Mouse (Mus musculus) forebrain, embryonic 11.5 days (tissue): ENCODE measurements around the gene 2810459M11Rik. TPM values are rescaled to one million over a fixed set of nuclear protein-coding genes. Genes with fewer than 3 reads are reported as not detected.

Experiments used
- ATAC-seq: fragments of 200-750 bp; cut with Nextera tagmentation; replicated peaks from 2 replicates; pipeline ENCODE4 v1.8.0; 2017; ENCODE audit warnings: moderate TSS enrichment; ENCODE audit not compliant: low FRiP score
- DNase-seq: peaks from one replicate; pipeline ENCODE4 v3.0.0-alpha.2; 2017; ENCODE audit warnings: low spot score
- H3K27ac ChIP-seq: fragments of 300-500 bp; sonication (generic); 2 replicates; pipeline ENCODE4 v1.5.1; 2014; ENCODE audit warnings: low read depth, low read length
- H3K27me3 ChIP-seq: fragments of 300-500 bp; sonication (generic); 2 replicates; pipeline ENCODE4 v1.6.1; 2014; ENCODE audit warnings: mild to moderate bottlenecking, low read length, mixed read lengths; ENCODE audit not compliant: control insufficient read depth, insufficient read depth
- H3K36me3 ChIP-seq: fragments of 300-500 bp; sonication (generic); 2 replicates; pipeline ENCODE4 v1.6.1; 2014; ENCODE audit warnings: mild to moderate bottlenecking, low read length, moderate library complexity, mixed read lengths; ENCODE audit not compliant: control insufficient read depth, insufficient read depth
- H3K4me1 ChIP-seq: fragments of 300-500 bp; sonication (generic); replicated peaks from 2 replicates; pipeline ENCODE4 v1.6.1; 2014; ENCODE audit warnings: low read length, mixed read lengths; ENCODE audit not compliant: control insufficient read depth, insufficient read depth
- H3K4me2 ChIP-seq: fragments of 300-500 bp; sonication (generic); 2 replicates; pipeline ENCODE4 v1.6.1; 2014; ENCODE audit warnings: low read depth, mild to moderate bottlenecking, low read length, moderate library complexity, mixed read lengths; ENCODE audit not compliant: severe bottlenecking
- H3K4me3 ChIP-seq: fragments of 300-500 bp; sonication (generic); 2 replicates; pipeline ENCODE4 v1.5.1; 2014; ENCODE audit warnings: low read depth, low read length
- H3K9ac ChIP-seq: fragments of 300-500 bp; sonication (generic); 2 replicates; pipeline ENCODE4 v1.6.1; 2014; ENCODE audit warnings: low read length
- H3K9me3 ChIP-seq: fragments of 300-500 bp; sonication (generic); 2 replicates; pipeline ENCODE4 v1.6.1; 2016; ENCODE audit warnings: low read length, mixed read lengths; ENCODE audit not compliant: control insufficient read depth
- WGBS: fragments of 180-500 bp; shearing (Covaris S2); extraction: QIAGEN DNeasy Blood & Tissue Kit; methylation state at CpG from one replicate; pipeline ENCODE4 v1.1.7; 2014; 5-methylcytosine and 5-hydroxymethylcytosine counted together
- polyA plus RNA-seq: library from polyadenylated mRNA; unstranded; fragments of >200 nt; fragmentation: Nextera tagmentation; extraction: Ambion mirVana; gene quantifications from 2 replicates; pipeline ENCODE4 v1.2.1, GENCODE M21; 2014

The 2810459M11Rik gene
- polyA plus RNA-seq, 1 experiment from 2014 or later: 0.07 TPM

DNA sequence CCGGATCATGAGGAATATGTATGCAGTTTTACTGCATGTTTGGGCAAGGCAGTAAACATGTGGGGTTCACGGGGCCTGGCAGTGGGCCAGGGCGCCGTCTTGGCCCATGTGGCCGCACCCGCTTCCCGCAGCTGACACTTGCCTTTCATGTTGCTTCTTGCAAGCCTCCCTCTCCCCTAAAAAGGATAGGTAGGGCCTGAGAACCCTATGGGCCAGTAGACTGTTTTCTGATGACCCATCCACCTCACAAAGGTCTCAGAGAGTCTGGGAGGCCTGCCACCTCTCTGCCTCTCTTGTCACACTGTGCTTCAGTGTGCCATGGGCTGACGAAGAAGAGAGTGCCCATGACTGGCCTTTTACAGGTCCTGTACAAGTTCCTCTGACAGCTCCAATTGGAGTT, 29.1 kb upstream of the 2810459M11Rik start, which contains the start of gene Spata3:
Gene Spata3 (plus strand): TSS at position 301 of the 400 bp plus-strand sequence.
- H3K4me2 ChIP-seq: no peak within 1 kb of the TSS
- no peaks in the 10 kb centered on the region; the same call in 1 of the 2 replicates for H3K4me1 ChIP-seq
- 92% methylated on average over 8 of the region's 8 CpGs for WGBS
- peaks cover 14% of the 10 kb centered on the region for H3K27me3 ChIP-seq
- no peak within 1 kb of the TSS for H3K27ac ChIP-seq
- H3K9me3 ChIP-seq: no peaks in the 10 kb centered on the region
- DNase-seq: no peak
- no peak within 1 kb of the TSS for H3K9ac ChIP-seq
- H3K36me3 ChIP-seq: no peaks in the 10 kb centered on the region
- ATAC-seq: no peak
- no peak within 1 kb of the TSS for H3K4me3 ChIP-seq

DNA sequence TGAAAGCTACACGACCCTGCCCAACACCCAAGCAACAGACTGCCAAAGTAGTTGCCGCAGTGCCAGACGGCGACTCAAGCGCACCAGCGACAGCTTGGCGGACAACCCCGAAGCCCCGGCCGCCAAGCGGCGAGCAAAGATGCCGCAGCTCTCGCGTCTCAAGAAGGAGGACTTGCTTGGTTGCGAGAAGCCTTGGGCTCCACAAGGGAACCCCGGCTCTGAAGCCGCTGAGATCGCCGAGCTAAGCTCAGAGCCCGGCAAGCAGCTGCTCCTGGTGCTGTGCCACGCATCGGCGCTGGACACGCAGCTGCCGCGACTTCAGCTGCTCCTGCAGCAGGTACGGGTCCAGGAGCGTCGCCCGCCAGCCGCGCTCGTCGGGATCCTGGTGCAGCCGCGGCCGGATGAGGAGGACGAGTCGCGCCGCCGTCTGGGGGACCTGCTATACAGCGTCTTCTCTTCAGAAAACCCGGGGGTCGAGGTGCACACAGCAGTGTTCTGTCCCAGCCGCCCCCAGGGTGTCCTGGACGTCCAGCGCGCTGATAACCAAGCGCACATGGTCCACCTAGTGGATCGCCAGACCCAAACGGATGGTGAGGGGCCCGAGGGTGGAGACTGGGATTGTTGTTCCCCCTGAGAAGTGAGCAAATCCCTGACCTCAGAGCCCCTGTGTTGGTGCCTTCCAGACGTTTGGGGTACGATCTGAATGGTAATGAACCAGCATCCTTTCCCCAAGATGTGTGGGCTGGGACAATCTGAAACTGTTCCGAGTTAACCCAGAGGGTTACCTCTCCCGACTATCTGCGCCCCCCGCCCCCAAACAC, 27.2 kb upstream of the 2810459M11Rik start:
- ATAC-seq (peak; percentile 60), DNase-seq (peak; percentile 88)
- H3K27me3 ChIP-seq: peaks cover 14% of the 10 kb centered on the region
- H3K4me1 ChIP-seq: no peaks in the 10 kb centered on the region; the same call in 1 of the 2 replicates
- no peaks in the 10 kb centered on the region for H3K9me3 ChIP-seq
- 3% methylated on average over 60 of the region's 60 CpGs for WGBS
- H3K36me3 ChIP-seq: no peaks in the 10 kb centered on the region
- peak overlapping the region; percentile 56 for H3K9ac ChIP-seq
- peak overlapping the region; percentile 43 for H3K4me3 ChIP-seq
- H3K4me2 ChIP-seq: peak overlapping the region; percentile 97
- no peak overlapping the region for H3K27ac ChIP-seq

DNA sequence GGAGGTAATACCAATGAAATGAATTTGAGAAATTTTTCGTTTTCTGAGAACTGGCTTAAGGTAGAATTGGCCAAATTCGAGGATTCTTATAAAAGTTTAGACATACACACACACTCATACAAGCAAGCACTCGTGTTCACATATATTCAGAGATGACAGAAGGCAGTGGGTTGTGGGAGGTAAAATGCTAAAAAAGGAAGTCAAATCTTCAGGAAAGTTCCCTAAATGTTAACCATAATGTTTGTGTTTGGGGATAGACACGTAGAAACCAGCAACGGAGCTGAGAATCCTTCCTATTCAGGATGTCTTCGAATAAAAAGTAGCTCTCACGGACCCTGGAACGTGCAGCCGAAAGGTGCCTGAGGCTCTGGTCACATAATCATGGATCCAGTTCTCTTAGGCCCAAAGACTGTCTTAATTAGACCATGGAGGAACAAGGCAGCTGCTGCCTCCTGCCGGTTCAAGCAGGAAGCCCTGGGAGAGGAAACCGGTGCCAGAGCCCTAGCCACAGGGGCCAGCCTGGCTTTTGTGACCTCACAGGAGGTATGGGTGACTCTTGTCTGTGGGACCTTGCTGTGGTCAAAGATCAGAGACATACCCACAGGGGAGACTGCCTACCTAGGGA, 24.2 kb upstream of the 2810459M11Rik start:
- Histone ChIP-seq H3K4me3 (no peak overlapping the region), H3K4me1 (no peaks in the 10 kb centered on the region; the same call in 1 of the 2 replicates), H3K4me2 (no peak overlapping the region), H3K9ac (no peak overlapping the region), H3K27ac (no peak overlapping the region), H3K36me3 (no peaks in the 10 kb centered on the region), H3K27me3 (peaks cover 14% of the 10 kb centered on the region), H3K9me3 (no peaks in the 10 kb centered on the region)
- ATAC-seq (no peak), DNase-seq (no peak)
- WGBS: 70% methylated on average over 11 of the region's 11 CpGs

DNA sequence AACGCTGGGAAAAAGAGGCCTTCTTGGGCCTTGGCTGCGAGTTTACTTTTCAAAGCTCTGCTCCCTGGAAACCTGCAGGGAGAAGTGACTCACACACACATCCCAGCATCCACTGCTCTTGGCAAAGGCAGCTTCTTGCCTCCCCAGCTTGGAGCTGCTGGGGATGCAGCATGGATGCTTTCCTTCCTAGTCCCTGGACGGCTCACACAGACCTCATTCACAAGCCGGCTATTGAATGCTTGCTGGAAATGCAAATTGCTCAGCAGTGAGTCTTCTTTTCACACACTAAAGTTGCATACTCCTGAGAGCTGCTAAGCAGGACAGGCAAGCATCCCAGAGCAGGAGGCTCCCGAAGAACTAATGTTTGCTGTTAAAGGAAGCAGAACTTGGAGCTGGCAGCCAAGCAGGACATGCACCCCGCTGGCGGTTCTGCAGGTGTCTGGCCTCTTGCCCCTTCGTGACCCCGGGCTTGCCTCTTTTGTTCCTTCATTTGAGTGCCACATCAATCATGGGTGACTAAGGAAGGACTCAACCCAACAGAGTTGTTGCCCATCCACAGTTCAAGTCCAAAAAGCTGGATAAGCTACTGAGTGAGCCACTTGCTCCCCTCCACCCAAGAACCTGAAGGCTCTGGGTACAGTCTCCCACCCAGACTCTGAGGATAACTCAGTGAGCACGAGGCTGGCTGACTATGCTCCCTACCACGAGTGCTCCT, 13.2 kb upstream of the 2810459M11Rik start:
- H3K36me3 ChIP-seq: no peaks in the 10 kb centered on the region
- H3K4me3 ChIP-seq: no peak overlapping the region
- WGBS: 13% methylated on average over 11 of the region's 11 CpGs
- H3K4me2 ChIP-seq: no peak overlapping the region
- ATAC-seq (no peak), DNase-seq (no peak)
- H3K27ac ChIP-seq: no peak overlapping the region
- no peak overlapping the region for H3K9ac ChIP-seq
- 0 out of 2 replicates have a peak, but pooled peaks cover 3% of the 10 kb centered on the region for H3K4me1 ChIP-seq
- no peaks in the 10 kb centered on the region for H3K27me3 ChIP-seq
- H3K9me3 ChIP-seq: no peaks in the 10 kb centered on the region

DNA sequence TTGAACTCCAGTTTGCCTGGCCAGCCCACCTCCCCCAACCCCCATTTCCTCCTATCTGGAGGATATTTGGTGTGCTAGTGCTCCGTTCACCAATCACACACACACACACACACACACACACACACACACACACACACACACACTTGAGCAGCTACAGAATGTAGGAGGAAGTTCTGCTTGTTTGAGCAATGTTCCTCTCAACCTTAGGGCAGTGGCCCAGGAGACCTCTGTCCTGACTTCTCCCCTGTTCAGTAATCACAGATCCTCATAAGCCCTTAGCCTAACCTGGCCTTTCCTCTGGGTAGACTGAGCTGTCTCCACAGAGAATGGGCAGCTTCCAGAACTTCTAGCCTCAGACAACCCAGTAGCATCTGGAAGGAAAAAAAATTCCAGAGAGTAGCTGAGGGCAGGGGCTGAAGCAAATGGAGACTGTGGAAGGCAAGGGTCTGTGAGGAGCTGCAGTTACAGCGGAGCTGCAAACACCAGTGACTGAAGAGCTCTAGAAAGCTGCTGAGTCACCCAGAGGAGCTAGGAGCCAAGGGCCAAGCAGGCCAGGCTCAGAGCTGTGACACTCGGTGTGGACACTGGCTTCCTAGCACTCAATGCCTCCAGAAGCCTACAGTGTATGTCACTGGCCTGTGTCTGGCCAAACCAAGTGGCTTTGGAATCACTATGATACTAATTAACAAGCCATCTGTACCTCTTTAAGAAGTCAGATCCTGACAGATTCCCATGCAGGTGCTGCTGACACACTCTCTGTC, 7.3 kb upstream of the 2810459M11Rik start:
- ATAC-seq (no peak), DNase-seq (no peak)
- Histone ChIP-seq H3K9ac (no peak overlapping the region), H3K4me3 (no peak overlapping the region), H3K36me3 (no peaks in the 10 kb centered on the region), H3K27me3 (no peaks in the 10 kb centered on the region), H3K4me1 (no peaks in the 10 kb centered on the region), H3K27ac (no peak overlapping the region), H3K9me3 (no peaks in the 10 kb centered on the region), H3K4me2 (no peak overlapping the region)
- 78% methylated on average over 3 of the region's 3 CpGs for WGBS

DNA sequence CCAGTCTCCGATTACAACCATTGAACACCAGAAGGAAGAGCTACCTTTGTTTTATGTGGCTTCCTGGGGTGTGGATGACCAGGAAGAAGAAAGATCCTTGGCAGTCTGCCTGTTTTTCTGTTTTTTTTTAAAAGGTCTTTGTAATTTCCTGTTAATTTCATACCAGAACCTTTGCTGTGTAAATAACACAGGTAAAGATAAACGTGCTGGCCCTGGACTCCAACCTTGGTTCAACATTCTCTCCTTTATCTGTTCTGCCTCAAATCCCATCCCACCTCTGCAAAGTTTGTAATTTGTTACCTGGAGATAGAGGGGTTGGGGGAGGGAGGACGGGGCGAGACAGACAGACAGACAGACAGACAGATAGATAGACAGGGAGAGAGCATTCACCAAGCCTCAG, 5.5 kb upstream of the 2810459M11Rik start:
- Histone ChIP-seq H3K36me3 (no peaks in the 10 kb centered on the region), H3K27ac (no peak overlapping the region), H3K4me2 (no peak overlapping the region), H3K9me3 (no peaks in the 10 kb centered on the region), H3K9ac (no peak overlapping the region), H3K27me3 (peaks cover 6% of the 10 kb centered on the region), H3K4me1 (no peaks in the 10 kb centered on the region), H3K4me3 (no peak overlapping the region)
- 57% methylated on average over 4 of the region's 4 CpGs for WGBS
- DNase-seq (no peak), ATAC-seq (no peak)

DNA sequence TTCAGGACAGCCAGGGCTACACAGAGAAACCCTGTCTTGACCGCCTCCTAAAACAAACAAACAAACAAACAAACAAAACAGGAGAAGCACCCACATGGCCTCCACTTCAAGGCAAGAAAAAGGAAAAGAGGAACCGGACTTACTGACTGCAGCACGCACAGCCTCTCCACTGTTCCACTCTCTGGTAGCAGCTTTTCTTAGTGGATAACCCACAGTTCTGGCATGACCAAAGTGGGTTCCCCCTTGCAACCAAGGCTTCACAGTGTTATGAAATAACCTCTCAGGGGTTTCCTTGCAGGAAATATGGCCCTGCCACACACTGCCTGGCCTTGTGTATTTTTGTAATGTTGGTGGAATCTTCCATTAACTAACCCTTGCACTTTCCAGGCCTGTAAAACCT, 4.8 kb upstream of the 2810459M11Rik start:
- Histone ChIP-seq H3K4me2 (no peak overlapping the region), H3K27ac (no peak overlapping the region), H3K4me1 (no peaks in the 10 kb centered on the region), H3K9ac (no peak overlapping the region), H3K36me3 (no peaks in the 10 kb centered on the region), H3K9me3 (no peaks in the 10 kb centered on the region), H3K4me3 (no peak overlapping the region), H3K27me3 (peaks cover 11% of the 10 kb centered on the region)
- ATAC-seq: no peak
- no peak for DNase-seq
- WGBS: 91% methylated on average over 3 of the region's 3 CpGs

DNA sequence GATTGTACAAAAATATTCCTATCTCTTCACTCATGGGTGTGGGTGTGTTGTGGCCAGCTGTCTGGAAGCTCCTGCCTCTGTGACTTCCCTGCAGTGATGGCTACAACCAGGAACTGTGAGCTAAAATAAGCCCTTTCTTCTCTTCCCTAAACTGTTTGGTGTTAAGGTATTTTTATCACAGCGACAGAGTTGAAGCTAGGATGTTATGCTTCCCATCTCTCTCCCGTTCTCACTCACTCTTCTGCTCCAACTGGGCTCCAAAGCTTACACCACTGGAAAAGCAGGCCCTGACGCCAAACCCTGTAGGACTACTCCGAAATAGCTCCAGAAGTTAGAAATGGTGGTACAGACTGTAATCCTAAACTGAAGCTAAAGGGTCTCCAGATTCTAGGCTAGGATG, 607 bp upstream of the 2810459M11Rik start:
- Histone ChIP-seq H3K9ac (no peak overlapping the region), H3K4me3 (no peak overlapping the region)
- 49% methylated on average over 4 of the region's 4 CpGs for whole genome bisulfite sequencing

More for the DNA sequence above, 607 bp upstream of the 2810459M11Rik start:
- H3K9me3 ChIP-seq: no peaks in the 10 kb centered on the region
- DNase-seq: no peak
- H3K36me3 ChIP-seq: no peaks in the 10 kb centered on the region
- H3K27ac ChIP-seq: no peak overlapping the region
- ATAC-seq: no peak
- no peaks in the 10 kb centered on the region; the same call in 1 of the 2 replicates for H3K4me1 ChIP-seq
- H3K4me2 ChIP-seq: no peak overlapping the region; the same call in 1 of the 2 replicates
- peaks cover 29% of the 10 kb centered on the region for H3K27me3 ChIP-seq
